Mouse (Mus musculus) kidney, adult 2 months (tissue): ENCODE data around the gene Aebp2.

ENCODE experiments used
- CTCF ChIP-seq: fragments of 200-500 bp; conservative IDR thresholded peaks from 2 replicates; pipeline ENCODE4 v1.5.1; 2011; ENCODE audit warnings: low read depth, mild to moderate bottlenecking, control low read depth, low read length, moderate library complexity, mixed read lengths; ENCODE audit not compliant: insufficient read depth, insufficient read length
- POLR2A ChIP-seq: fragments of 200-500 bp; IDR thresholded peaks from one replicate; pipeline ENCODE4 v1.6.1; 2011; ENCODE audit warnings: low read depth, low read length, control low read depth

GRCm38 (mm10) chr6:140591331-140591730 is 31.1 kb upstream of the Aebp2 start:
- TF ChIP-seq CTCF (no peak), POLR2A (no peak)
